Mouse (Mus musculus) monocyte, adult 59 days (primary cell): ENCODE data around the gene Hikeshi. TPM values are rescaled to one million over a fixed set of nuclear protein-coding genes. Genes with fewer than 3 reads are reported as not detected.

Source experiments
- total RNA-seq, 2 experiments: library from RNA; stranded (reverse); gene quantifications; one replicate each; pipeline ENCODE4 v1.2.4; 2023

The Hikeshi gene
- total RNA-seq: 10 to 100 TPM; 36.1 to 49.5 TPM

GRCm38 (mm10) chr7:89940571-89941463, at the start of gene Hikeshi:
Hikeshi (minus strand) TSS chr7:89941204.

GRCm38 (mm10) chr7:89980485-89981422, 39.8 kb upstream of the Hikeshi start, which contains the start of gene Eed:
Eed (minus strand) TSS chr7:89980983.

GRCm38 (mm10) chr7:89903442-89904343, 37.3 kb downstream of the Hikeshi start, which contains the start of gene Ccdc81:
Ccdc81 (minus strand) TSS chr7:89903629.

Other genes starting within 250 kb of the Hikeshi start
- not detected for gene Ccdc81, start 37.6 kb downstream of the Hikeshi start, total RNA-seq
- gene Eed, start 39.8 kb upstream of the Hikeshi start, total RNA-seq: 100 to 1,000 TPM; 118 to 127 TPM
- gene Picalm, start 189.0 kb upstream of the Hikeshi start, total RNA-seq: 100 to 1,000 TPM; 401 to 434 TPM